Mouse (Mus musculus): Measurements from ENCODE around the gene Syt16.

The Syt16 gene

DNA sequence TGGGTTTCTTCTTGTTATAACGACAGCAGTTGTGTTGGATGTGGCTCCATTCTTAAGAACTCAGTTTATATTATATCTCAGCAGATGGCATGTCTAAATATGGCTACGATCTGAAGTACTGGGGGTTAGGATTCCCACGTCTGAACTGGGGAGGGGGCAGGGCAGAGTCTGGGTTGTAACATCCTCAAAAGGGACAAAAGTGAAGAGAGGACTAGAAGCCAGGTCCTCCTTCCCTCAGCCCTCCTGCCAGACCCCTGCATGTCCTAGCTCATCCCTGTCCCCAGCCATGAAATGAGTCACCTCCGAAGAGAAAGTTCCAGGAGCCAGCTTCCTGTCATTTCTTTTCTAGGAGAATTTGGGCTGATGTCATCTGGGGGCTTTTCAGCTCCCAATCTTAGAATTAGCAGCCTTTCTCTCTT is 111.2 kb downstream of the Syt16 start:
- DNase-seq (ENCODE audit: low spot score): no peak

DNA sequence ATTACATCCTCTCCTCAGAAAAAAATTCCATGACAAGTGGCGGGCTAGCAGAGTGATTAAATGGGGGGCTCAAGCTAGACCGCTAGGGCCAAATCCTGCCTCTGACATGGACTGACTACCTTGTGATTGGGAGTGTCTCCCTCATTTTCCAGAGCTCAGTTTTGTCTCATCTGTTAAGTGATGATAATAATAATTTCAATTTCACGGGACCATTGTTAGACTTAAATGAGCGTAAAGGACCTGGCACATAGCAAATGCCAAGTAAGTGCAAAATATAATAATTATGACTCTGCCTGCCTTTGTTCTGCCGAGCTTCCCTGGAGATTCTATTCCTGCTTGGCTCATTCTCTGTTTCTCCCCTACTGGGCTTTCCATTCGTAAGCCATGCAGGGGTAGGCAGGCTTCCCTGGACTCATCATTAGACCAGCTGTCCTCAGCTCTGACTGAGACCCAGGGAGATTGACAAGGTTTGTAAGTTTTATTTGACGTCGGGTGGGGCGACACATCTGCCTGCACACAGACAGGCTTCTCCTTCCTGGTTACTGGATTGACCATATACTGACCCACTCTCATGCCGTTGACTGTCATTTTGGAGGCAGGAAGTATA is 112.1 kb downstream of the Syt16 start:
- no peak for DNase-seq (ENCODE audit: low spot score)

DNA sequence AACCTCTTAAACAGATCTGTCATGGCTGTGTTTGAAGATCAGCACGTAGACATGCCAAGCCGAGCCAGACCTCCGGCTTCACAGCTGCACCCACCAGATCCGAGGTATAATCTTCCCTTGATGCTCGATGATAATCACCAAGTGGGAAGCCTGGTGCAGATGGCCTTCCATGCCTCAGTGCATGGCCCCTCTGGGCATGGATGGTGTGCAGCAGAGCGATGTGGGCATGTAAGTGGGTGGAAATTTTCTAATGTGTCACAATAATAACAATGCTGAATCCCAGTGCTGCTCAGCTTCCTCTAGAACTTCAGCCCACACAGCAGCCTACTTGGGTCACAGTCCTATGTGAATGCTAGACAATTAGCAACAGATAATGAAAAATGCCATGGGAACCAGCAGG is 119.4 kb downstream of the Syt16 start:
- DNase-seq (ENCODE audit: low spot score): no peak

DNA sequence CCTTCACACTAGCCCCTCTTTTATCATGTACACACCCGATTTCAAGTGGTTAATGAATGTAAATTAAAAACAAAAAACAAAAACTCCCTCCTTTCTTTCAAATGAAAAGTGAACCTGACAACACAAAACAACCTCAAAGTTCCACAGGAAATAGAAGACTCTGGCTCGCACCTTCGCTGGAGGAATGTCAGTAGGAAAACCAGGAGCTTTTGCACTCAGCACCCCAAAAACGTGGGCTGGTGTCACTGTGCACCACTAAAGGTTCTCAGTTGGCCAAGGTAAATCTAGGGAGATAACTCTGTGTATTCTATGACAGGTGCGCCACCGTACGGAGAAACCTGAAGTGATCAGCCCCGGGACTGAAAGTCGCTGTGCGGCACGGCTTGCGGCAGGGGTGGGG is 128.3 kb downstream of the Syt16 start:
- DNase-seq (ENCODE audit: low spot score): no peak

DNA sequence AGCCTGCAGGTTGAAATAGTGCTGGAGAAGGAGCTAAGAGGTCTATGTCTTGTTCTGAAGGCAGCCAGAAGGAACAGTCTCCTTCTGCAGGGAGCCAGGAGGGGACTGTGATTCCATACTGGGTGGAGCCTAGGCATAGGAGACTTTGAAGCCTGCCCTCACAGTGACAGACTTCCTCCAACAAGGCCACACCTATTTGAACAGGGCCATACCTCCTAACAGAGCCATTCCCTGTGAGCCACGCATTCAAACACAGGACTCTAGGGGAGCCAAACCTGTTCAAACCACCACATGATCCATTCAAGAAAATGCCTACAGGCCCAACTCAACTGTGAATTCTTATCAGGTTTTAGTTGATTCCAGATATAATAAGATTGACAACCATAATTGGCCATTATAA is 130.8 kb downstream of the Syt16 start:
- no peak for DNase-seq (ENCODE audit: low spot score)

DNA sequence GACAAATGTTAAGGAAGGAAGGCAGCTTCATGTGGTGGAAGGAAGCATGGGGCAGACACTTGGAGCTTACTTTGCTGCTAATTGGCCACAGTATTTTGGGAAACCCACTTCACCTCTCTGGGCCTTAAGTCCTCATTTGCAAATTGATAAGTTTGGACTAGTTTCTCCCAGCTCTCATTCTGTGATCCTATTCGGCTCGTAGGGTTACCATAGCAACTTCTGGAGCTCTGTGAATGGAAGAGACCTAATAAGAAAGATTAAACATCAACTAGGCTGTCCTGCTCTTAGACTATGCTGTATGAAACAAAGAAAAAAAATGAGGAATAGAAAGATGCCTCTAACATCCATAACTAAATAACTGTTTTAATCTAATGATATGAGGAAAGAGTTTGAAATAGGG is 134.3 kb downstream of the Syt16 start:
- DNase-seq (ENCODE audit: low spot score): no peak

DNA sequence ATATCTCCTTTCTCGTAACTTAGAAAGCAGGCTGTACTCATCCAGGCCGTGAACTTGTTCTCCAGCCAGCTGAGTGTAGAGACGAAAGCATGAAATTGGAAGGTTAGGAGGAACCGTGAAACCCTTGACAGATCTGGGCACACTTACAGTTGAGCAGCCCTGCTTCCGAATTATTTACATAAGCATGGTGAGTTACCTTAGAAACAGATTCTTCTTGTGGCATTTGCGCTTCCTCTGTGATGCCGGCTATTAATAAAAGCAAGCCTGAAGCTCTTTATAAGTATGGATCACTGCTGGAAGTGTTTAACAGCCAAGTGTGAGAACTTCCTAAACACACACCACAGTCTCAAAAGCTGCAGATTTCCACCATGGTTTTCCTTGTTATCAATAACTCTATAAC is 144.7 kb downstream of the Syt16 start:
- no peak for DNase-seq (ENCODE audit: low spot score)

DNA sequence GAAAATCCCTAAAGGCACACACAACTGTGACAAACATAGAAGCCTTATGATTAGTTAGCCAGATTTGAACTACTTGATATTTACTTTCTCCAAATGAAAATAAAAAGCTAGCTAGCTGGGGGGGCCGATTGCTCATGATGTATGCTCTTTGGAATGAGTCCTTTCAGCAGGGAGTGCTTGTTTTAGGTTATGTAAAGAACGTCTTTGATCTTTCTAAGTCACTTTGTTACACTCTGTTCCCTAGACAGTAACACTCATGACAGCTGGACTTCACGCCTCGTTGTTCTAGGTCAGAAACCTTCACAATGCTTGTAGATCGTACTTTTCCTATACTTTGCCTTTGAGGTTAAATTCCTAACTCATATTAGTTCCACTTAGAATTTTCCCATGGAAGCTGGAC is 146.9 kb downstream of the Syt16 start:
- no peak for DNase-seq (ENCODE audit: low spot score)

DNA sequence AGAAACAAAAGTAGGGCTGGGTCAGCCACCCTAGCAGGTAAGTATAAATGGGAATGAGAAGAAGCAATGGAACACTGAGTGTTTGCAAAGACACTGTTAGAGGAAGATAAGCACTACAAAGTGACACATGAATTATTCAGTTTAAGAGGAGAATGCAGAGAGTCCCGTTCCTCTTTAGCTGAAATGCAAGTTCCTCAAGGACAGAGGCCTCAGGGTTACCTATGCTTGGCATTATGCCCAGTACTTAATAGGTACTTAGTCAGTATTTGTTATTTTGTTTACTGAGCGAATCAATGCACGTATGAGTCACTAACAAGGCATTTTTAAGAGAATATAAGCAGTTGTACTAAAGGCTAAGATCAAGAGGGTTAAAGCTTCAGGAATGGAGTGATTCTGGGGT is 163.3 kb downstream of the Syt16 start:
- no peak for DNase-seq (ENCODE audit: low spot score)

DNA sequence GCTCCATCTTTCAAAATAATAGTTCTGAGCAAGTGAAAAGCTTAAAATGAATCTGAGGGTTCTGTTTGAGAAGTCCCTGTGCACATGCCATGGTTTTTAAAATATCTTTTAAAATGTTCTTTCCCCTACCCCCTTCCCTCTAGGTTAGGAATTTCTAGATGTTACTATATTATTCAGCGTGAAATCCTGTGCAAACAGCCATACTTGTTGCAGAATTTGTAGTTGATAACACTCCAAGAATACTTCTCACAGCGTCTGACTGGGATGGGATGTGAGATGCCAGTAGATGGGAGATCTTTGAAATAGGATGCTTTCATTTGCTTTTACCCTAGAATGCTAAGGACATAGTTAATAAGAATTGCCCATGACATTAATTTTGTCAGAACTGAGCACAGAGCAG is 165.6 kb downstream of the Syt16 start:
- no peak for DNase-seq (ENCODE audit: low spot score)

DNA sequence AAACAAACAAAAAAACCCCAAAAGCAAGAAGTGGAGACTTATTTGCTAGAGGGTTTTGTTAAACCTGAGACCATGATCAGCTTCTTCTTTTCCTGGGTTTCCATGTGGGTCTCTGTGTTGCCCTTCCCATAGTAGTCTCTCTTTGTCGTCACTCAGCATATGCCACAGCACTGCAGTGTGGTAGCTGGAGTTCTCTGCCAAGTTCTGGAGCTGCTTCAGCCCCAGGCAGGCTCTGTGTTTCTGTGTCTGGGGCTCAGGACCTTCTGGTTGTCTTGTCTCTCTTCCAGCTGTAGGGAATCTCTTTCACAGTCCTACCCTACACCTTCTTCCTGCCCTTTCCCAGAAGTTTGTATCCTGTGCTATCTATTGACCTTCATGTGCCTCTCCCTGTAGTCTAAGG is 173.8 kb downstream of the Syt16 start:
- DNase-seq (ENCODE audit: low spot score): no peak

DNA sequence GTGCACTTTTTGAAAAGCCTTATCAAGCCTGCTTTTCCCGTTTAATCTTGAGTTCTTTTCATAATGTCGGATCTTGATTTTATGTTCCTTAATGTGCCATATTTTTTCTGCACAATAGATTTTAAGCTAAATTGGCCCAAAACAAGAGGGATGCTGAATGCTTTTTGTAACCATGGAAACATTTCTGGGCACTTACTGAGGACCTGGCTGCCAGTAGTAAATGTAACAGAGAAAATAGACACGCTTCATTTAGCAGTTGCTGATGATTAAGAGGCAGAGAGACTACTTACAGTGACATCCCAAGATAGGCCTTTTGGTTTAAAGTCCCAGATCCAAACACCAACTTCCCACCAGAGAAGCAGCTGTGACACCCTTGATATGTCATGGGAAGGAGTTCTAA is 176.4 kb downstream of the Syt16 start:
- no peak for DNase-seq (ENCODE audit: low spot score)

DNA sequence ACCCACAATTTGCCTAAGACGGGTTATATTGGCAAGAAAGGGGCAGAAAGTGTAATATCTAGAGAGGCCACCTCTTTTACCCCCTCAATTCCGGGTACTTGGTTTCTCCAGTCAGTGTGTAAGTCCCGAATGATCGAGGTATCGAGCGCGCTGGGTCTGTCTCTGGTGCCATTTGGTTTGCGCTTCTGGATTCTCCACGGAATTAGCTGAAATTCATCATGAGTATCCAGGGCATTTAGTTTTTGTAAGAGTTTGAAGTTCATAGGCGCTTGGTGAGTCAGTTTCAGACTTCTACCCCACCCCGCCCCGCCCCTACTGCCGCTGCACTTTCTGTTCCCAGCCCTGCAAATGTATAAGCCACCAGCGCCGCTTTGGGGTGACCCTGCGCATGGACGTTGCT is 187.1 kb downstream of the Syt16 start:
- DNase-seq (ENCODE audit: low spot score): no peak

DNA sequence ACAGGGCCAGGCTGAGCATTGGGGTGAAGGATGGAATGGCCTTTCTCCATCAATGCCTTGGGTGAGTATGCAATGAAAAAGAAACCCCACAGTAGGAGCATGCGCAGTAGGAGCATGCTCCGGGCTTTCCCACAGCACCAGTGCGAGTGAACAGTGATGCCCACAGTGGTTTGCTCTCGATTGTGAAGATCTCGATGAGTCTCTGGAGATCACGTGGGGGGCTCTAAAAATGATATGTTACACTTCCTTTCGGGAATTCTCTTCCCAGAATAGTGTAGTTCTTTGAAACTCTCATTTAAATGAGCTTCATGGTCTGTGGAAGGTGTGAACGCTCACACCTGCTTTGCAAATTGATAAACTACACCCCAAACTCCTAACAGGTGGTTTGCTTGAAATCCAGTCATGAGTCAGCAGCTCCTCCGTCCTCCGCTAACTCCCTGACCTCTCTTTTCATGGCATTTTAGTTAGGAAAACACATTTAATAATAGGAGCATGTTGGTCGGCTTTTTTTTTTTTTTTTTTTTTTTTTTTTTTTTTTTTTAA is 190.9 kb downstream of the Syt16 start:
- DNase-seq (ENCODE audit: low spot score): no peak

DNA sequence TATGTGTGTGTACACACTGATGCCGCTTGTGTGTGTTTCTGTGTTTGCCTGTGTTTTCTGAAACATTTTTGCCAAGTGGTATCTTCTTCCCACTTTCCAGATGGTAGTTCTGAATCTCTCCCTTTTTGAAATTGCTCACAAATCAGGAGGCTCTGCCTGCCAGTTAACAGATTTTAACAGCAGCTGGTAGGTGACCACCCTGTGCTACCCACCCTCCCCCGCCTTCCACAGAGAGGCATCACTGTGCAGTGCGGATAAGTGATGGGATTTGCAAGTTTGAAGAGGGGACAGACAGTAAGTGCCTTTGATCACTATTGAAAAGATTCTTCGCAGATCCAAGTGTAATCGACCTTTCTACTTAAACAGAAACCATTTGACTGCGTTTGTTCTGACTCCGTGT is 191.4 kb downstream of the Syt16 start:
- DNase-seq (ENCODE audit: low spot score): no peak

DNA sequence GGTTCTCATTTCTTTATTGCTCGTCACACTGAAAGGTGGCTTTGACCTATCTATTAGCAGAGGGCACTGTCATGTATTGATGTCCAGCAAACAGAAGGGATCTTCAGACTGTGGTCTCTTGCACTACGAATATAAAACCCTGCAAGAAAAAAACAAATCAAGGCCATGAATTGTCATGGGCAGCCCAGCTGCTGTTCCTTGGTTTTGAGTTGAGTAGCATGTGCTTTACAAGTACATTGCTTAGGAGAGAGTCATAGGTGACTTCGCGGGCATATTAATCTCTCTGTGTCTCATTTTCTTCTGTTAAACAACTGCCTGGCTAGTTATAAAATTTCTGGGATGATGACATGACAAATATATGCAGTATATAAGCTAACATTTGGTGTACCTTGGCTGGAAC is 192.4 kb downstream of the Syt16 start:
- no peak for DNase-seq (ENCODE audit: low spot score)

DNA sequence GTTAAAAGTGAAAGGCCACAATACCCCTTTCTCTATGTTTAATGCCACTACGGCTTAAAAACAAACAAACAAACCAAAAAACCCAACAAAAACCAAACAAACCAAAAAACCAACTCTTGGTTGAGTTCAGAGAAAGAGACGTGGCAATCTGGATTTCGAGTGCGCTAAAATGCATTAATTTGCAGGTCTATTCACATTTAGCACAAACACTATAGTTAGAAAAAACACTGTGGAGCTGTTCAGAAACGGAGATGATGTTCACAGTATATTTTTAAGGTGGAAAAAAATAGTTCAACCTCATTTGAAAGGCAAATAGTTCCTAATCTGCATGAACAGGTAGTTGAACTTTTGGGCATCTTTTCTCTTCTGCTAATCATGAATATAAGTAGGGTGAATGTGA is 192.8 kb downstream of the Syt16 start:
- DNase-seq (ENCODE audit: low spot score): no peak

DNA sequence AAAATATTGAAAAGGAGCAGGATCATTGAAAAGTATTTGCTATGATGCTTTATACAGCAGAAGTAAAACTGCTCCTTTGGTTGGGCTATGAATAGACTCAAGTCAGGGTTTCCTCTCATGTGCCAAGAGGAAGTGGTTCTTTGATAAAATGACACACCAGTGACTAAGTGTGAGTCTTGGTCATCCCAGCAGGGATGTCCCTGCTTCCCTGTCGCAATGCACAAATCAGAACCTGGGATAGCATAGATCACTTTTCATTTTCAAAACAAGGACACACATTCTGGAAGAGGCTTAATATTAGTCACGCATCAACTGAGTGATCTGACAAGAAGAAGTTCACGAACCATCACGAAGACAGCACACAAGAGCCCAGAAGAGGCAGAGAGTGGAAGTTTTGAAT is 195.1 kb downstream of the Syt16 start:
- no peak for DNase-seq (ENCODE audit: low spot score)

DNA sequence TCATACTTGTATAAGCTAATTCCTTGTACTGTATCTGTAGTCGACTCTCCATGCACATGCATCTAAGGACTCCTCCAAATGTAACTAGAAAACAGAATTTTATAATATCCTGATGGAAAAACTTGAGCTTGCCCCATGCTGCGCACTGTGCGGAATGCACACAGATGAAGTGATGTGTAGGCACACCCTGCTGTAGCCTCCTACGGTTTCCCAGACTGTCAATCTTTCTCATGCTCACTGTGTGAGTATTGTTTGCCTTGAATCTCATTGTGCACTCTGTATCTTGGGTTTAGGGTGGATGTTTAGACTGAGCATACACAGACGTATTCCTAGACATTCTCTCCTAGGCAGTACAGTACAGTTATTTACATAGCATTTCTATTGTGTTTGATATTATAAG is 203.9 kb downstream of the Syt16 start:
- no peak for DNase-seq (ENCODE audit: low spot score)

DNA sequence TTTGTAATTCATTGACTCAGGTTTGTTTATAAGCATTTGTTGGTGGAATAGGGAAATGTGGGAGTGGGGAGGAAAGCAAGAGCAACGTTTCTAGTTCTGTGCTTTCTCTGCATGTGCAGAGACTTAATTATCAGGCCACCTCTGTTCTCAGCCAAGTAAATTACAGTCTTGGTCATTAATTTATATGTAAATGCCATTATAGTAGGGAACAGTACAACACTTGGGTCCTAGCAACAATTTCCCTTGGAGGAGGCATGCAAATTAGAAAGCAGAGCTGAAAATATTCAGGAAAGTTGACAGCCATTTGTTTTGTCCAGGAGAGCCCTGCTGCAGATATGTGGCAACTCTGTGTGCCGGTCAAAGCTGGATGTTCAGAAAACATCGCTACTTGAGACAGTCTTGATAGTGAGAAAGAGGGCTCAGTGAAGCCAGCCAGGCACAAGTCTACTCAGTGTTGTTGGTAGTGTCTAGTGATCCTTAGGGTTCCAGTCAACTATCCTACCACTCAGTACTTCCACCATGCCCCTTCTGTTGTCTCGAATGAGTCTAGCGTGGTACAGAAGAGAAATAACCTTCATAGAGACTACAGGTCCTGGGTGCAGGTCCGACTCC is 205.1 kb downstream of the Syt16 start:
- DNase-seq (ENCODE audit: low spot score): no peak

DNA sequence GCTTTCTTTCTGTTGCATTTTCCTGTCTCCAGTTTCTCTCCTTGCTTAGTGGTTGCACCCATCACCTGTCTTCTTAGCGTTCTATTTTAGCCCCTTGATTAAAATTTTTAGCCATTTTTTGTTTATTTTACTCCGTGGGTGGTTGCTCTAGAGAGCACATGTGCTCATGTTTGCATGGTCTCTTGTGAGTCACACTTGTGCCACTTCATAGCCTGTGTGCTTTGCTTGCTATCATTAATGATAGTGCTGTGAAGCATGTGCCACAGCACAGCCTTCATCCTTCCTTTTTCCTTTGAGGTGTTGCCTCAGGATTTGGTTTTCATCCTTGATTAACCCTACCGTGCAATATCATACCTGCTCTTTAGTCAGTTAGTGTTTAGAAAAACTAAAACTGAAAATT is 214.7 kb downstream of the Syt16 start:
- no peak for DNase-seq (ENCODE audit: low spot score)

DNA sequence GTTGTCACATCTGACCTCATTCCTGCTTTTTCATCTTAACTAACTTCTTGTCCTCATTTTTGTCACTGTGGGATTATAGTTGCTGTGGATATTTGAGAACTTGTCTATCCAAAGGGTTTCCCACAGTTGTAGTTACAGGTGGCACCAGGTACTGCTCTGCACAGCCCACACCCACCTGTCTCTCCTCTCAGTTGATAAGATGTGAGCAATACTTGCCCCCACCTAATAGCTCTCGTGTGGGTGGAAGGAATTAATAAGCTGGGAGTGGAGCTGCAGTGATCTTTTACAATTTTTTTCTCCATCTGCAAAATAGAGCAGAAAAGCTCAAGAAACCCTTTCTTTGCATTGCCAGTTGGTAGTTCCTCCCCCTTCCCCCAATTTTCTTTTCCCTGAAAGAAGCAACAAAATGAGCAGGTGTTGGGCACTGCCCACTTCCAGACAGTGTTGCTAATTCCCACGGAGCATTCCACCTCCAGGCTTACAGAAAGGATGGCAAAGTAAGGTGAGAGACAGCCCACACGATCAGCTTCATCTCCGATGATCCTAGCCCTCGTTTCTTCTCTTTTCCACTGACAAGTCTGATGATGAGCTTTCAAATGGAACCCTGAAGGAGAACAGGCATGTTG is 218.8 kb downstream of the Syt16 start:
- DNase-seq (ENCODE audit: low spot score): no peak

DNA sequence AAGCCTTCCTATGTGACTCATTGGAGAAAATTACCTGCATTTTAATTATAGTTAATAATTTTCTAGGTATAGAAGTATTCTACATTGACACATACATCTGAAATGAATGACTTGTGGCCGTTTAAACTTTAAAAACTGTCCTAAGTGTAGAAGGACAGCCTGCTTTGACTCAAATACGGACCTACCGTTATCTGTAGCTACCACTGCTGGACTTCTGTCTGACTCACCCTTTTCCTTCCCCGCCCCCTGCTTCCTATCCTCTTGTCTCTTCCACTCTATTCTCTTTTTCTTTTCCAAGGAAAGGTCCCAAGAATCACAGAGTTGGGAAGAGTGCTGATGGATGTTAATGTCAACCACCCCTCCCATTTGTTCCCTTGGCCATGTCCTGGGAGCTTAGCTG is 222.4 kb downstream of the Syt16 start:
- DNase-seq (ENCODE audit: low spot score): no peak

DNA sequence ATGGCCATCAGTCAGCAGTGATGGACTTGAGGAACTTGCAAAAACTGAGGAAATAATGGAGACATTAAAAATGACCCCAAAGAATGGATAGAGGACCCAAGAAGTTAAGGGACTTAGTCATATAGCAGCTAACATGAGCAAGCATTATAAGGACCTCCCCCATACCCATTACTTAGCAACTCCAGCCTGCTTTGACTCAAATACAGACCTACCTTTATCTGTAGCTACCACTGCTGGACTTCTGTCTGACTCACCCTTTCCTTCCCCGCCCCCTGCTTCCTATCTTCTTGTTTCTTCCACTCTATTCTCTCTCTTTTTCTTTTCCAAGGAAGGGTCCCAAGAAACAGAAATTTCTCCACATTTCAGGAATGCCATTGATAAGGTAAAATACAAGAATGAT is 223.2 kb downstream of the Syt16 start:
- DNase-seq (ENCODE audit: low spot score): no peak
